Mouse (Mus musculus) liver, adult 2 months (tissue): ENCODE results near the gene Trio. TPM values are rescaled to one million over a fixed set of nuclear protein-coding genes. Genes with fewer than 3 reads are reported as not detected.
A peak's percentile ranks its signal among the peaks of the same experiment; 100 is the strongest.

Experiments used
- DNase-seq: peaks from one replicate; pipeline ENCODE4 v3.0.0-alpha.2; 2011; ENCODE audit warnings: low read depth, low spot score; ENCODE audit errors: extremely low read depth
- H3K27ac ChIP-seq: fragments of 200-500 bp; replicated peaks from 2 replicates; pipeline ENCODE4 v1.5.1; 2012; ENCODE audit warnings: low read depth, mild to moderate bottlenecking, control low read depth, inconsistent platforms, low read length; ENCODE audit not compliant: insufficient read depth
- H3K27me3 ChIP-seq: fragments of 200-500 bp; 2 replicates; pipeline ENCODE4 v1.6.1; 2012; ENCODE audit warnings: mild to moderate bottlenecking, moderate library complexity, low read length, inconsistent platforms; ENCODE audit not compliant: control insufficient read depth, insufficient read depth
- H3K36me3 ChIP-seq: fragments of 200-500 bp; 2 replicates; pipeline ENCODE4 v1.6.1; 2012; ENCODE audit warnings: low read length, inconsistent platforms; ENCODE audit not compliant: control insufficient read depth, insufficient read depth
- H3K4me1 ChIP-seq: fragments of 200-500 bp; 2 replicates; pipeline ENCODE4 v1.6.1; 2011; ENCODE audit warnings: low read length; ENCODE audit not compliant: control insufficient read depth, insufficient read depth
- H3K4me3 ChIP-seq: fragments of 200-500 bp; 2 replicates; pipeline ENCODE4 v1.5.1; 2011; ENCODE audit warnings: low read depth, mild to moderate bottlenecking, control low read depth, low read length, moderate library complexity; ENCODE audit not compliant: insufficient read depth
- H3K79me2 ChIP-seq: fragments of 200-500 bp; 2 replicates; pipeline ENCODE4 v1.6.1; 2012; ENCODE audit warnings: inconsistent platforms, mild to moderate bottlenecking, low read length, moderate library complexity; ENCODE audit not compliant: control insufficient read depth, insufficient read depth
- H3K9ac ChIP-seq: fragments of 200-500 bp; 2 replicates; pipeline ENCODE4 v1.6.1; 2012; ENCODE audit warnings: low read depth, mild to moderate bottlenecking, control low read depth, inconsistent platforms, low read length
- CTCF ChIP-seq: fragments of 200-500 bp; IDR thresholded peaks from 2 replicates; pipeline ENCODE4 v1.5.1; 2011; ENCODE audit warnings: low read depth, low read length, control low read depth
- POLR2A ChIP-seq: fragments of 200-500 bp; IDR thresholded peaks from 2 replicates; pipeline ENCODE4 v1.6.1; 2011; ENCODE audit warnings: low read length, control low read depth; ENCODE audit not compliant: insufficient read depth; ENCODE audit errors: extremely low read depth
- WGBS: fragments of 180-500 bp; shearing (Covaris S2); methylation state at CpG from one replicate; pipeline ENCODE4 v1.1.7; 2018; 5-methylcytosine and 5-hydroxymethylcytosine counted together
- polyA plus RNA-seq: library from polyadenylated mRNA; depleted of rRNA; stranded (reverse); fragments of >200 nt; gene quantifications from 2 replicates; pipeline ENCODE4 v1.2.3, GENCODE M21; 2012
- total RNA-seq: library from RNA; depleted of rRNA; stranded (reverse); fragments of >200 nt; gene quantifications from 2 replicates; pipeline ENCODE4 v1.2.3, GENCODE M21; 2014

The Trio gene
- total and polyA plus RNA-seq, 2 experiments = 10.6 to 17.9 TPM

- H3K4me3 ChIP-seq = no peak overlapping the region
- 9% methylated on average over 21 of the region's 21 CpGs for WGBS
- peak; percentile 59 for DNase-seq
- peaks cover 19% of the 10 kb centered on the region for H3K79me2 ChIP-seq
- H3K27ac ChIP-seq = no peak overlapping the region
- H3K4me1 ChIP-seq = peaks cover 13% of the 10 kb centered on the region
- no peaks in the 10 kb centered on the region for H3K36me3 ChIP-seq
- H3K27me3 ChIP-seq = no peaks in the 10 kb centered on the region
- TF ChIP-seq CTCF (no peak; the same call in 1 of the 2 replicates), POLR2A (no peak)
- no peak overlapping the region for H3K9ac ChIP-seq
Observed at GRCm38 (mm10) chr15:27923280-27923986, 102.2 kb downstream of the Trio start.

GRCm38 (mm10) chr15:27920751-27921150 lies 104.9 kb downstream of the Trio start:
- Histone ChIP-seq H3K27ac (no peak overlapping the region), H3K9ac (no peak overlapping the region), H3K36me3 (no peaks in the 10 kb centered on the region), H3K4me1 (peaks cover 3% of the 10 kb centered on the region), H3K79me2 (peaks cover 10% of the 10 kb centered on the region; the same call in 1 of the 2 replicates), H3K27me3 (no peaks in the 10 kb centered on the region), H3K4me3 (no peak overlapping the region)
- no peak for TF ChIP-seq CTCF
- TF ChIP-seq POLR2A = no peak
- 35% methylated on average over 3 of the region's 3 CpGs for WGBS
- peak; percentile 30 for DNase-seq

GRCm38 (mm10) chr15:27919540-27919939 lies 106.1 kb downstream of the Trio start:
- Histone ChIP-seq H3K4me3 (no peak overlapping the region), H3K4me1 (peaks cover 3% of the 10 kb centered on the region), H3K27me3 (no peaks in the 10 kb centered on the region), H3K36me3 (no peaks in the 10 kb centered on the region), H3K9ac (no peak overlapping the region), H3K79me2 (peaks cover 10% of the 10 kb centered on the region; the same call in 1 of the 2 replicates), H3K27ac (no peak overlapping the region)
- TF ChIP-seq CTCF (peak; percentile 72), POLR2A (no peak)
- DNase-seq = peak; percentile 73
- 13% methylated on average over 5 of the region's 5 CpGs for WGBS

GRCm38 (mm10) chr15:27918798-27919197 lies 106.8 kb downstream of the Trio start:
- DNase-seq = peak; percentile 57
- 63% methylated on average over 9 of the region's 9 CpGs for WGBS
- H3K9ac ChIP-seq = no peak overlapping the region
- peaks cover 3% of the 10 kb centered on the region for H3K4me1 ChIP-seq
- no peaks in the 10 kb centered on the region for H3K27me3 ChIP-seq
- H3K4me3 ChIP-seq = no peak overlapping the region
- TF ChIP-seq POLR2A = no peak
- no peak for TF ChIP-seq CTCF
- no peak overlapping the region for H3K27ac ChIP-seq
- H3K36me3 ChIP-seq = no peaks in the 10 kb centered on the region
- H3K79me2 ChIP-seq = peaks cover 10% of the 10 kb centered on the region

GRCm38 (mm10) chr15:27916204-27916603 lies 109.4 kb downstream of the Trio start:
- H3K27me3 ChIP-seq = no peaks in the 10 kb centered on the region
- H3K27ac ChIP-seq = no peak overlapping the region
- H3K79me2 ChIP-seq = peaks cover 4% of the 10 kb centered on the region
- no peak overlapping the region for H3K4me3 ChIP-seq
- WGBS = 82% methylated on average over 4 of the region's 4 CpGs
- TF ChIP-seq CTCF = no peak
- no peak for TF ChIP-seq POLR2A
- H3K4me1 ChIP-seq = peaks cover 7% of the 10 kb centered on the region
- DNase-seq = no peak
- H3K36me3 ChIP-seq = no peaks in the 10 kb centered on the region
- H3K9ac ChIP-seq = no peak overlapping the region

GRCm38 (mm10) chr15:27913013-27913412 lies 112.6 kb downstream of the Trio start:
- TF ChIP-seq POLR2A (no peak), CTCF (no peak)
- Histone ChIP-seq H3K9ac (no peak overlapping the region), H3K79me2 (no peaks in the 10 kb centered on the region; the same call in none of the 2 replicates), H3K4me1 (peaks cover 8% of the 10 kb centered on the region), H3K27ac (no peak overlapping the region), H3K4me3 (no peak overlapping the region), H3K36me3 (no peaks in the 10 kb centered on the region), H3K27me3 (no peaks in the 10 kb centered on the region)
- WGBS = 59% methylated on average over 3 of the region's 3 CpGs
- DNase-seq = peak; percentile 70
